Mouse (Mus musculus) MN1 (cell line): ENCODE results near the gene Naa35.

Source experiments
- DNase-seq: peaks from one replicate; pipeline ENCODE4 v3.0.0-alpha.2; 2016; ENCODE audit warnings: low spot score

The Naa35 gene

DNA sequence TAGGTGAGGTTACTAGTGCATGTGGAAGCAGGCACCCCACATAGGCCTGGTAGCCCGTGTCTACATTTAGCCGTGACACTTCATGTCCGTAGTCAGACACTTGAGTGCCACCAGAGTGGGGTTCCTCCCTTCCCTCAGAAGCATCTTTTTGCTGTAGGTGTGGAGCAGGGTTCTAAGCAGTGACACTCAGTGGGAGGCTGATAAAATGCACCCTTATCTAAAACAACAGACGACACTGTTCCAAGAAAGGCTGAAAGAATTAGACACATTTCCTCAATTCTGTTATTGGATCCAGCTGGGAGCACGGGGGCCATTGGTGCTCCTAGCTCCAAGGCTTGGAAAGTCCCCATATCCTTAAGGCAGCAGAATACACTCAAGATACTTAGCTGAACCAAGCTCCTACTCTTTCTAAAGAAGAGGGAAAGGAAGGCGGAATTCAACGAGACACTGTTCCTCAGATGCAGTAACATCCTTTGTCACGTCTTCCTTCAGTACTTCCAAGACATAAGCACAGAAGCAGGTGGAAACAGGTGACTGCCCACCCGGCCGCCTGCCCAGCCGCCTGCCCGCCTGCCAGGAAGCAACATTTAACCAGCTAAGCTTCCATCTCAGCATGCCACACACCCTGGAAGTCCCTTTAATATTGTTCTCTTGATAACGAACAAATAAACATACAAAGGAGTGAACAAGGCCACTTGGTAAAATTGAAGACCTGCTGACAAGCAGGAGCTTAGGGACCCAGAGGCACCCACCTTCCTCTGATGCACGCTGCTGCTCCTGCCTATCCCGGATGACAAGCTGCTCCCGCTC lies 54.5 kb downstream of the Naa35 start:
- no peak for DNase-seq

DNA sequence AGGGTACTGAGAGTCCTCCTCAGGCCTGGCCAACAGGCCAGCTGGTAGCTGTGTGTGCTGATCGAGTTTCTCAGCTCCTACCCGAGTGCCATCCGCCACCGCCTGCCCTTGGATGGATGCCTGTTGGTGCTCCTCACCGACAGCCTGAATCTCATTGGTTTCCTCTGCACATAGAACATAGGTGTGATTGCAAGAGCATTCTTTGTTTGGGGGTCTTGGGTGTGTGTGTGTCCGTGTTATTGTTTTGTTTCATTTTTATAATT lies 55.0 kb downstream of the Naa35 start:
- no peak for DNase-seq

GRCm38 (mm10) chr13:59642818-59643217 lies 57.8 kb downstream of the Naa35 start:
- no peak for DNase-seq

DNA sequence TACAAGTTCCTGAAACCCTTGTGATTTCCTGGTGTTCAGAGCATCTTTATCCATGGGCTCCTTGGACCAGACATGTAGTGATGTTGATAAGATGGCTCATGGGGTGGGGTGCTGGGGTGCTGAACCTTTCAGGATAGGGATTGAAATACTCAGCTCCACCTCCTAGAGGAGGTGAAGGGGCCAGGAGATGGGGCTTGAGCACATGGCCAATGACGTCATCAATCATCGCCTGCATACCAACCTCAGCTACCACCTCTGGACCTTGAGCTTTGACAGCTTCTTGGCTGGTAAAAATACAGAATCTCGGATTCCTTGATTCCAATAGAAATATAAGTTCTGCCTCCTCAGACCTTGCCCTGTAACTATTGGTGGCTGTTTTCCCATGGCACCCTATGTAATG lies 60.4 kb downstream of the Naa35 start:
- DNase-seq = no peak

DNA sequence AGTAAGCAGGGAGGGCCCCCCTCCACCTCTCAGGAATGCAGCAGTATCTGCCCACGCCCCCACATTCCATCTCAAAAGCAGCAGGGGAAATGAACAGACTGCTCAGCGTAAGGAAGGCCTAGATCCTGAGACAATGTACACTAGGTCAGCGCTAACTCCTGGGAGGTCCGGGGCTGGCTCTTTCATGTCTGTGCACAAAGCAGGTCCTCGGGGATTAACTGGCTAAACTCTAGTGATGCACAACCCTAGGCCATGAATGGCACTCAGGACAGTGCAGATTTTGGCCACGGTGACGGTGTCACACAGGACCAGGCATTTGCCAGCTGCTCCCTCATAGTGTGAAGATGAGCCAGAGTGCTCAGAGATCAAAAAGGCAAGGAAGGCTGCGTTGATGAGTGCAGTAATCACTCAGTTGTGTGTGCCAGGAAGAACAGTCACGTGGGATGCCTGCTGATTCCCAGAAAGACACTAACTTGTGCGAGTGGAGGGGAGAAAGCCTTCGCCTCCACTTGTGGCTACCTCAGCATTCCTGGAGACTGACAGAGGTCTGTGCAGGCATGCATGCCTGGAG lies 61.7 kb downstream of the Naa35 start:
- no peak for DNase-seq

DNA sequence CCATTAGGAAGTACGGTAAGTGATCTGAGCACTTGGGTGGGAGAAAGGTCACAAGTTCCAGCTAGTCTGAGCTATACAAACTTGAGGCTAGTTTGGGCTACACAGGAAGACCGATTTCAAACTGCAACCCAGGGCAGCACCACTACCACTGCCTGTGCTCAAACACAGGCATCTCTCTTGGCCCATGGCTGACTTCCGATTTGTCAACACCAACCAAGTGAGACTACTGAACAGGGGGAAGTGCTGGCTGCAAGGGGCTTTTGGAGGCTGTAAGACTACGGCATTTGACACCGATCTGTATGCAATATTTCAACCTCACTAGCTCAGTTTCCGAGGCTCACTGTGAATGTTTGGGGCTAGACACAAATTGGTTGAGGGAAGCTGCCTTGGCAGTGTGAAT lies 62.4 kb downstream of the Naa35 start:
- DNase-seq = no peak

- no peak for DNase-seq
Observed at GRCm38 (mm10) chr13:59648598-59648997, 63.5 kb downstream of the Naa35 start.

GRCm38 (mm10) chr13:59649781-59650180 lies 64.7 kb downstream of the Naa35 start:
- DNase-seq = no peak

- DNase-seq = no peak
Observed at GRCm38 (mm10) chr13:59652651-59653050, 67.6 kb downstream of the Naa35 start.

GRCm38 (mm10) chr13:59653136-59653535 lies 68.1 kb downstream of the Naa35 start:
- DNase-seq = no peak

- DNase-seq = no peak
Observed at GRCm38 (mm10) chr13:59654465-59654864, 69.4 kb downstream of the Naa35 start.

- no peak for DNase-seq
Observed at GRCm38 (mm10) chr13:59655718-59656315, 70.8 kb downstream of the Naa35 start.

DNA sequence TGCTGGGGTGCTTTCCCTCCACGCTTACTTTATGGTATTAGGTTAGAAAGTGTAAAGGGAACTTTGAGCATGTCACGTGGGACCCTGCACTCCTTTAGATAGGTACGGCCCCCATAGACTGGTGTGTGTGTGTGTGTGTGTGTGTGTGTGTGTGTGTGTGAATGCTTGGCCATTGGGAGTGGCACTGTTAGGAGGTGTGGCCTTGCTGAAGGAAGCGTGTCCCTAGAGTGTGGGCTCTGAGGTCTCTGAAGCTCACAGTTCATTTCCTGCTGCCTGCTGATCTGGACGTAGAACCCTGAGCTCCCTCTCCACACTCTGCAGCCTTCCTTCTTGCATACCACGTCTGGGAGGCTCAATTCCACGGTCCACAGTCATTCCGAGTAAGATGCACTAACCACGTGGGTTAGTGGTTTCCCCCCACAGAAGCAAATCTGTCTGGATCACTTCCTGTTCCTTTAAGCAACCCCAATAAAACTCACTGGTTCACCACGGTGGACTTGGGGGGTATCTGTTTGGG lies 71.3 kb downstream of the Naa35 start:
- DNase-seq = no peak

- no peak for DNase-seq
Observed at GRCm38 (mm10) chr13:59656975-59657388, 71.9 kb downstream of the Naa35 start.

DNA sequence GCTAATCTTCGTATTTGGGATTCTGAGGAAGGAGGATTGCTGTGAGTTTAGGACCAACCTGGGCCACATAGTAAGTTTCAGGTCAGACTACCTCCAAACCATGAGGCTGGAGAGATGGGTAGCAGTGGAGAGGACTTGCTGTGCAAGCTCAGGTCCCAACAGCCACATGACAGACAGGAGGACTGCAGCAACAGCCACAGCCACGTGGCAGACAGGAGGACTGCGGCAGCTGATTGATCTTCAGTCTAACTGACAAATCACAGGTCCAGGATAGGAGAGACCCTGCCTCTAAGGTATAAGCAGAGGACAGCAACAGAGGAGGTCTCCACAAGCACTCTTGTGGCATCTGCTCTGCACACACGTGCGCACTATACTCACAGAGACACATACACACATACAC lies 72.7 kb downstream of the Naa35 start:
- DNase-seq = no peak

DNA sequence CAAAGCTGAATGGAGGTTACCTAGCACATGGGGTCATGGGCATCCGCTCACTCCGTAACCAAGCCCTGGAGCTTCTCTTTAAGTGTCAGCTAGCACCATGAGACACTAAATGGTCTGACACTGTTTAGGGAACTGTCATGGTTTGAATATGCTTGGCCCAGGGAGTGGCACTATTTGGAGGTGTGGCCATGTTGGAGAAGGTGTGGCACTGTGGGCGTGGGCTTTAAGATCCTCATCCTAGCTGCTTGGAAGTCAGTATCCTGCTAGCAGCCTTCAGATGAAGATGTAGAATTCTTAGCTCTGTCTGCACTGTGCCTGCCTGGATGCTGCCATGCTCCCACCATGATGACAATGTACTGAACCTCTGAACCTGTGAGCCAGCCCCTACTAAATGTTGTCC lies 75.3 kb downstream of the Naa35 start:
- DNase-seq = no peak

DNA sequence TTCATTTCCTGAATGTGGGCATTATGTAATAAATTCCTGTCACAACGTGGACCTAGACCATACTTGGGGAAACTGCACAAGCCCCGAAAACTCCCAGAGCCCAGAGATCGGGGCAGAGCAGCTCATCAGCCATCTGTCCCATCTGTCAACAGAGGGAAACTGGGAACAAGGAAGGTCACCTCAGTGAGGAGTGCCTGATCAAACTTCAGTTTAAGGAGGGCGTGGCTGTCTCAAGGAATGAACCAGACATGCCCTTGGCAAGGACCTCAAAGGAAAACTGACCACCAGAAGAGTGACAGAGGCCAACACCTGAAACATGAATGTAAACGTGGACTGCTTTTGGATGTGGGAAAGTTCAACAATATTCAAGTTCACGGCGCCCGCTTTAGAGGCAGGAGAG lies 76.3 kb downstream of the Naa35 start:
- DNase-seq = no peak

- no peak for DNase-seq
Observed at GRCm38 (mm10) chr13:59661966-59662365, 76.9 kb downstream of the Naa35 start.

DNA sequence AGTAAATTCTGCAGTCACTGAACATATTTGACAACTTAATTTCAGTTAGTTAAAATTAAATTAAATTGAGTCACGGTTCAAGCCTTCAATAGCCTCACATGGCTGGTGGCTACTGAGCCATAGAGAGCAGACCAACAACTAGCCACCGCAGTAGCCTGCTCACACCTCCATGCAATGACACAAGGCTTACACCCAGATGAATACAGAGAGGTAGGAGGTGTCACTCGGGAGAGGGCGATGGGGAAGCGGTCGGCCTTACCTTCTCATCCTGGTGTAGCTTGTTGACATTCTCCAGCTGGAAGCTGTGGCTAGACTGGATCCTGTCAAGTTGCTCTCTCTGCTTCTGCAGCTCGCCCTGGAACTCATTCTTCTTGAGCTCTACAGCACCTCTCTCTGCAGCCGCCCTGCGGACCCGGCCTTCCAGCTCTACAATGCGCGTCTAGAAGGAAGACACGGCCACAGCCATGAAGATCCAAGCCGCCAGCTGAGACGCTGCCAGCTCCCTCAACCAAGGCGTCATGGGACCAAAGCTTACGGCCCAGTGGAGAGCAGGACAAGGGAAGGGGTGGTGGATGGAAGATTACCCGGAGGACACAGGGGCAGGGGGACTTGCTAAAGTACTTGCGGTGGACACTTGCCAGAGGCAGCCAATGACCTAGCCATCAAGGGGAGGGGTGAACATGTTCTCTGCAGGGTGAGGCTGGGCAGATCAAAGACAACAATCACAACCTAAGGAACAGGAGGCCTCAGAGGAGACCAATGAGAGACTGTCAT lies 79.1 kb downstream of the Naa35 start:
- DNase-seq = no peak

DNA sequence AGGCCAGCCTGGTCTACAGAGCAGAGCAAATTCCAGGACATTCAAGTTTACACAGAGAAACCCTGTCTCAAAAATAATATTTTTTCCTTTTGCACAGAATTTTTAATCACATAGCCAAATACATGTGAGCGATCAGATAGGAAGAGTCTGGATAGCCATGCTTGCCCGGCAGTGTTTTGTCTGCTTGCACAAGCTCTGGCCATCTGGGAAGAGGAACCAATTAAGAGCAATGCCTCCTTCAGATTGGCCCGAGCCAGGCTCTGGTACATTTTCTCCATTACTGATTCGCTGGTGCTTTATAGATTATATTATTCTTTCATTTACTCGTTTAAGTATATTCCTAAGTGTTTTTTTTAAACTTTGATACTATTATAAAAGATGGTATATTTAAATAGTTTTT lies 82.7 kb downstream of the Naa35 start:
- DNase-seq = no peak

DNA sequence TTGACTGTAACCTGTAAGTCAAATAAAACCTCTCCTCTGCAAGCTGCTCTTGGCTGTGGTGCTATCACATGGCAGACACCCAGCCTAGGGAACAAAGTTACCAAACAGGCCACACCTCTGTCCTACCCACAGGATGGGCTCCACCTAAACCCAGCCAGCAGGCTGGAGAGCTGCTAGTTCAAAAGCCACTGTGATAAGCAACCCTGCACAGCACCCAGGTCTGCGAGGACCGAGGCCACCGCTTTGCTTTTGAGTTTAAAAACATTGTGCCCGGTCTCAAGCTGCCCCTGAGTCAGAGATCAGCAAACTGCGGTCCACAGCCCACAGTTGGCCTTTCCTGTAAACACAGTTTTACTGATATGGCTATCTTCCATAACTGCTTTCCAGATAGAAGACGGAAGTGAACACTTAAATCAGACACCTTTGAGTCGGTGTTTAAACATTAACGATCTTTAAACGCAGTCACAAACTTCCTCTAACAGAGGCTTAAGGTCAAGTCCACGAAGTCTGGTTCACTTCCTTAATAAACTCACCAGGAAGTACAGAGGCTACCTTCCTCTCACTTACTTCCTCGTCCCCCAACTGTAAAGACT lies 83.5 kb downstream of the Naa35 start:
- no peak for DNase-seq

DNA sequence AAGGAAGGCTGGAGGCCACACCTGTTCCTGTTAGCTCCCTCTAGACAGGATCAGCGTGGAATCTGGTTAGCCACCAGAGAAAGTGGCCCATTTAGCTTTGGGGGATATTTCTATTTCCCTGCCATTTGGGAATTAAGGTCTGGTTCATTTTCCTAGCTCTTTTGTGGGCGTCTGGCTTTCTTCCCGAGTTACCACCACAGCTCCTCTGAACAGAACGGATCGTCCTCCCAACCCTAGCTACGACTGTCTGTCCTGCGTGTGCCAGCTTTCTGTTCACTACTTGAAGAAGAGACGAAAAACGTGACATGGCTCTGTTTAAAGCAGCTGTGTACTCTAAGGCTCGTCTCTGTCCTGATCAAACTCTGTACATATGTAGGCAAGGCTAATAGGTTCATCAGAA lies 84.9 kb downstream of the Naa35 start:
- no peak for DNase-seq
